Mouse (Mus musculus): ENCODE data around the gene BC016579.

GRCm38 (mm10) chr16:45685295-45685694, 31.4 kb upstream of the BC016579 start:
- TF ChIP-seq CTCF (IDR thresholded peaks at IDR 0.05; ENCODE audit: insufficient read depth, low read length): no peak
- no peak for TF ChIP-seq POLR2A (IDR thresholded peaks at IDR 0.05; ENCODE audit: borderline replicate concordance, extremely low read depth, low read depth, low read length)
